Mouse (Mus musculus): Measurements from ENCODE around the gene Cfap299.

DNA sequence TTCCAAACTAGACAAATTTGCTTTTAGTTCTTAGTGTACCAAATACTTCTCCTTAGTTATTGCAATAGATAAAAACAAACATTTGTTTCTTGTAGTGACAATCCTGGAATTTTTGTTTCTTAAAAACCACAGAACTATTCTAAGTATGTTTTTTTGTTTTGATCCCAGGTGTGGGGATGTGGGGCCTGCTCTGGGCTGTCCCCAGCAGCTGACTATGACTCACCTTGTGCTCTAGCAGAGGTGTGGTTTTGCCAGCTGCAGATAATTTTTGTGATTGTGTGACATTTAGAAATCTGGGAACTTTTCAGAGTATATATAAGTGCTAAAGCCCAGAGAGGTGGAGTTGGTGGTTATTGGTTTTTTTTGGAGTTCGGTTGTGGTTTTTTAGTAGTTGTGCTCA lies 221.8 kb downstream of the Cfap299 start:
- TF ChIP-seq CTCF (IDR thresholded peaks at IDR 0.05; ENCODE audit: borderline replicate concordance, extremely low read depth, insufficient read depth, insufficient read length) (no peak), POLR2A (IDR thresholded peaks at IDR 0.05; ENCODE audit: borderline replicate concordance, extremely low read depth, insufficient read depth, insufficient read length, poor library complexity, severe bottlenecking) (no peak)

All from brain, embryonic 14.5 days (tissue).